Mouse (Mus musculus): ENCODE results near the gene Nipa1. TPM values are rescaled to one million over a fixed set of nuclear protein-coding genes. Genes with fewer than 3 reads are reported as not detected.

Gene Nipa1
- polyA plus RNA-seq, 1 experiment from 2014 or later, result 10.7 TPM

DNA sequence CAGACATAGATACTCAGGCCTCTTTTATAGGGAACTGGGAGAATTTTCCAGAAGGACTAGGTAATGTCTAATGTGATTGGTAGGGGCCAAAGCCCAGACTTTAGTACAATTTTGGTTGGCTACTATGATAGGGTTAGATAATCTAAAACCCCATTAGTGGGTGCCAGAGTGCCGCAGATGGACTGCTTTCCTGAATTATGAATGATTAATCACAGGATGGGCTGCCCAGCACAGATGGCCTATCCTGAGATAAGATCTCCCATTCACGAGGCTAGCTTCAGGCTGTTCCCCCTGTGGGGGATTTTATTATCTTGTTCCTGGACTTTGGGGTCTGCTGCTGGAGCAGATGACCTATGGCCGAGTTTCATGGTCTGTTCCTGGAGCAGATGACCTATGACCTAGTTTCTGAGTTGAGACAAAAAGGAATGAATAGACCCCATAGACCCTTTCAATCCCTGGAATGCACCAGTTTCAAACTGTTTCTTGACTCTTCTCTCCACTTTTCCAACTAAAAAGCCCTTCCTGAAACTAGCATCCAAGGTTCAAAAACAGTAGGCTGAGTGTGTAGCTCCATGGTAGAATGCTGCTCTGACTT, 52.8 kb downstream of the Nipa1 start:
- Histone ChIP-seq H3K9me3 (replicated peaks; ENCODE audit: control insufficient read depth, low read length) (no peaks in the 10 kb centered on the region), H3K9ac (ENCODE audit: low read depth, low read length) (no peak overlapping the region), H3K4me3 (ENCODE audit: low read depth, low read length) (no peak overlapping the region), H3K4me2 (ENCODE audit: low read depth, low read length) (no peak overlapping the region), H3K4me1 (ENCODE audit: control insufficient read depth, low read depth, low read length) (peaks cover 25% of the 10 kb centered on the region), H3K27ac (ENCODE audit: low read length) (no peak overlapping the region), H3K36me3 (ENCODE audit: control insufficient read depth, insufficient read depth) (no peaks in the 10 kb centered on the region), H3K27me3 (ENCODE audit: control insufficient read depth, insufficient read depth, low read depth, low read length) (no peaks in the 10 kb centered on the region)
- no peak for ATAC-seq (ENCODE audit: low read depth)
- 44% methylated on average over 3 of the region's 3 CpGs for WGBS (ENCODE audit: insufficient replicate concordance)

DNA sequence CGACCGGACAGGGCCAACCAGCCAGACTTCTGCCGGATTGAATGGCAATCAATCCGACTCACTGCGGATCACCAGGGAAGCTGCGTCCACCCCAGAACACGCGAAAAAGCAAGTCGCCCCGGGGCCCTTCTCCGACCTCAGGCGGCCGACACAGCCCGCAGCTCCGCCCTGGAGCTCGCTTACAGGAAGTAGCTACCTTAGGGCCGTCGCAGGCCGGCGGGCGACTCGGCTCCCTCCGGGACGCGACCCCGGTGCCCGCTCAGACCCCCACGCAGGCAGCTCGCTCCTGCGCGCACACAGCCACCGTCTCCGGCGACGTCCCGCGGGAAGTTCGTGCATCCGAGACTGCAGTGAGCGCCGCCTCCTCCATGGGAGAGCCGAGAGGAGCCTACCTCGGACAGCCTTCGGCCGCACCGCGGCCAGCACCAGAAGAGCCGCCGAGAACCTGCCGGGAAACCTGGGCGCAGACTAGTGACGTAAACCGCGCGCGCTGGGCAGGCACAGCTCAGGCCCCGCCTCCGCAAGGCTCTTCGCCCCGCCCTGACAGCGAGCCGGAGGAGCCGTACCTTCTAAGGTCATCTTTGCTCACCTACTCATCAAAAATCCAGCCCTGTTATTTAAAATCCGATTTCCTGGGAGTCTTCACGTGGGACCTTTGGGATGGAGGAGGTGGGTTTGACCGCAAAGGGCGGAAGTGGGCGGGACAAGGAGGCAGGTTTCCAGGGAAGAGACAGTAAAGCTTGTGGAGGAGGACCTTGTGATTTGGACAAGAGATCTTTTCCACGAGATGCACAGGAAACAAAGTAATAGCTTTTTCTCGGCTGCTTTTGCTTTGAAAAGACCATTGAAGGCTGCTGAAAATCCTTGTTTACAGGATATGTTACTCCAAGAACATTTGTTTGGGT, 57.5 kb downstream of the Nipa1 start, which contains the start of gene Nipa2:
Gene Nipa2 (minus strand): TSS at position 473 of the 905 bp plus-strand sequence.
- peak; percentile 99 for ATAC-seq (ENCODE audit: low read depth)
- Histone ChIP-seq H3K4me1 (ENCODE audit: control insufficient read depth, low read depth, low read length) (peaks cover 19% of the 10 kb centered on the region), H3K36me3 (ENCODE audit: control insufficient read depth, insufficient read depth) (0 out of 2 replicates have a peak, but pooled peaks cover 2% of the 10 kb centered on the region), H3K9me3 (replicated peaks; ENCODE audit: control insufficient read depth, low read length) (no peaks in the 10 kb centered on the region), H3K9ac (ENCODE audit: low read depth, low read length) (peak within 1 kb of the TSS; percentile 93), H3K27me3 (ENCODE audit: control insufficient read depth, insufficient read depth, low read depth, low read length) (no peaks in the 10 kb centered on the region), H3K27ac (ENCODE audit: low read length) (peak within 1 kb of the TSS; percentile 95), H3K4me2 (ENCODE audit: low read depth, low read length) (peak within 1 kb of the TSS; percentile 78), H3K4me3 (ENCODE audit: low read depth, low read length) (peak within 1 kb of the TSS; percentile 95)
- under 1% methylated on average over 70 of the region's 70 CpGs for WGBS (ENCODE audit: insufficient replicate concordance)

DNA sequence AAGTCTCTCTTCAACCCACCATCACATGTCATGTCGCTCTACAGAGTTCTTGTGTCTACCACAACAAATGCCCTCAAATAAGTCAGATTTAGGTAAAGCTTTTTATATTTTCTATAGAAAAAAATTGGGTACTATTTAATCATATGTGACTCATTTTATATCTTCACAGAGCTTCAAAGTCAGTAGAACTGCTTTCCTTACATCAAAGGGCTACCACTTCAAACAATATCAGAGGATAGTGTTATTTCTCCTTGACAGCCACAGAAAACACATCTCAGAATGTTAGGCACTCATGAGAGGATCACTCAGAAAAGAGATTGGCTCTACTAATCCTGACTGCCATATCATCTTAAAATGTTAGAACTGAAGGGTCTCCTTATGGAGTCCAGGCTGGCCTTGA, 59.2 kb downstream of the Nipa1 start:
- H3K4me2 ChIP-seq (ENCODE audit: low read depth, low read length), result peak overlapping the region; percentile 37
- no peak for ATAC-seq (ENCODE audit: low read depth)
- H3K9me3 ChIP-seq (replicated peaks; ENCODE audit: control insufficient read depth, low read length), result no peaks in the 10 kb centered on the region
- WGBS (ENCODE audit: insufficient replicate concordance), result 82% methylated on average over 1 of the region's 1 CpGs
- no peak overlapping the region for H3K9ac ChIP-seq (ENCODE audit: low read depth, low read length)
- no peak overlapping the region for H3K27ac ChIP-seq (ENCODE audit: low read length)
- H3K4me3 ChIP-seq (ENCODE audit: low read depth, low read length), result peak overlapping the region; percentile 13
- H3K4me1 ChIP-seq (ENCODE audit: control insufficient read depth, low read depth, low read length), result peaks cover 13% of the 10 kb centered on the region
- H3K27me3 ChIP-seq (ENCODE audit: control insufficient read depth, insufficient read depth, low read depth, low read length), result no peaks in the 10 kb centered on the region
- 0 out of 2 replicates have a peak, but pooled peaks cover 2% of the 10 kb centered on the region for H3K36me3 ChIP-seq (ENCODE audit: control insufficient read depth, insufficient read depth)

DNA sequence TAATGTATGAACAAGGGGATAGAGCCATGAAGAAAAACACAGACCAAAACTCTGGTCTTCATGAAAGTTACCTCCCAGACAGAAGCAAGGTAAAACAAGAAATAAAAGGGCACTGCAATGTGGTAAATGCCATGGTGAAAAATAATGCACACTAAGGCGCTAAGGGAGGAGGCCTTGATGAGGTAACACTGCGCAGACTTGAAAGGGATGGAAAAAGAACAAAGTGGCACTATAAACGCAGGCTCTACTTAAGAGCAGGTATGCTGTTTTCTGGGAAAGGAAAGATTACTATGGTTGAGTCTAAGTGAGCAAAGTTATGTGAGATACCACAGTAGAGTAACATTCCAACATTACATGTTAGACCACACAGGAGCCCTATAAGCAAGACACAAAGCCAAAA, 60.0 kb downstream of the Nipa1 start:
- no peaks in the 10 kb centered on the region for H3K27me3 ChIP-seq (ENCODE audit: control insufficient read depth, insufficient read depth, low read depth, low read length)
- 87% methylated on average over 3 of the region's 3 CpGs for WGBS (ENCODE audit: insufficient replicate concordance)
- H3K4me1 ChIP-seq (ENCODE audit: control insufficient read depth, low read depth, low read length), result peaks cover 13% of the 10 kb centered on the region
- H3K36me3 ChIP-seq (ENCODE audit: control insufficient read depth, insufficient read depth), result peaks cover 3% of the 10 kb centered on the region; the same call in 1 of the 2 replicates
- no peak overlapping the region for H3K9ac ChIP-seq (ENCODE audit: low read depth, low read length)
- no peak for ATAC-seq (ENCODE audit: low read depth)
- no peak overlapping the region for H3K4me3 ChIP-seq (ENCODE audit: low read depth, low read length)
- H3K27ac ChIP-seq (ENCODE audit: low read length), result no peak overlapping the region
- H3K4me2 ChIP-seq (ENCODE audit: low read depth, low read length), result no peak overlapping the region
- no peaks in the 10 kb centered on the region for H3K9me3 ChIP-seq (replicated peaks; ENCODE audit: control insufficient read depth, low read length)

DNA sequence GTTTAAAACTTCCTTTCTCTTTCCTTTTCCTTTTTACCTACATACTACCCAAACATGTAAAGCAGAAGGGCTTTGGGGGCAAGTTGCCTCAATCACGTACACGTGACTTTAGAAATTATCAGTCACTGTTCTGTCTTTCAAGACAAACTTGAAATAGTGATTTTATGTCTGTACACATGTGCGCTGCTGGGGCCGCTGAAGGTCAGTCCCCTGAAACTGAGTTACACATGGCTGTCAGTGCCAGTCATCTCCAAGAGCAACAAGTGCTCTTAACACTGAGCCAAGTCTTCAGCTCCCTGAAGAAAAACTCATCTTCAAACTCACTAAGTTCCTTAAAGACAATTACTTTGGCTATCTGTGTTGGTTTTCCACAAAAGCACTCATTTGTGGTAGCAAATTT, 61.8 kb downstream of the Nipa1 start:
- H3K27me3 ChIP-seq (ENCODE audit: control insufficient read depth, insufficient read depth, low read depth, low read length), result no peaks in the 10 kb centered on the region
- WGBS (ENCODE audit: insufficient replicate concordance), result 89% methylated on average over 4 of the region's 4 CpGs
- H3K4me2 ChIP-seq (ENCODE audit: low read depth, low read length), result no peak overlapping the region
- peaks cover 13% of the 10 kb centered on the region for H3K36me3 ChIP-seq (ENCODE audit: control insufficient read depth, insufficient read depth)
- H3K4me3 ChIP-seq (ENCODE audit: low read depth, low read length), result no peak overlapping the region
- no peak overlapping the region for H3K27ac ChIP-seq (ENCODE audit: low read length)
- peaks cover 10% of the 10 kb centered on the region for H3K4me1 ChIP-seq (ENCODE audit: control insufficient read depth, low read depth, low read length)
- ATAC-seq (ENCODE audit: low read depth), result no peak
- no peak overlapping the region for H3K9ac ChIP-seq (ENCODE audit: low read depth, low read length)
- H3K9me3 ChIP-seq (replicated peaks; ENCODE audit: control insufficient read depth, low read length), result no peaks in the 10 kb centered on the region

DNA sequence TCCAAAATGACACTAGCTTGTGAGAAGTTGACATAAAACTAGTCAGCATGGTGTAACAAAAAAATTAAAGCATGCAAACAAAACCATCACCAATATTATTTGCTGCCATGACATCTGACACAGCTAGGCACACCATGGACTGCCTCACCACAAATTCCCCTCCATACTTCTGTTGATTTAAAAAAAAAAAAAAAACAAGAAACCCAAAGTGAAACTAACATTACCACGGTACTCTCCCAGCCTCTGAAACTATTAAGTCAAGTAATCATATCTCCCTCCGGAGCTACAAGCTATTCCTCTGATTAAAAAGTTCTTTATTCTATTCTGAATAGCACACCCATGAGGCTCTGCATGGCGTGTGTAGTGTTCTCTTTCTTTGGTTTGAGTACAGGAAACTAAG, 62.6 kb downstream of the Nipa1 start:
- Histone ChIP-seq H3K9ac (ENCODE audit: low read depth, low read length) (no peak overlapping the region), H3K27ac (ENCODE audit: low read length) (no peak overlapping the region), H3K36me3 (ENCODE audit: control insufficient read depth, insufficient read depth) (peaks cover 13% of the 10 kb centered on the region), H3K4me1 (ENCODE audit: control insufficient read depth, low read depth, low read length) (peaks cover 6% of the 10 kb centered on the region), H3K4me3 (ENCODE audit: low read depth, low read length) (no peak overlapping the region), H3K9me3 (replicated peaks; ENCODE audit: control insufficient read depth, low read length) (no peaks in the 10 kb centered on the region), H3K27me3 (ENCODE audit: control insufficient read depth, insufficient read depth, low read depth, low read length) (no peaks in the 10 kb centered on the region), H3K4me2 (ENCODE audit: low read depth, low read length) (no peak overlapping the region)
- ATAC-seq (ENCODE audit: low read depth), result no peak
- WGBS (ENCODE audit: insufficient replicate concordance), result 82% methylated on average over 3 of the region's 3 CpGs

DNA sequence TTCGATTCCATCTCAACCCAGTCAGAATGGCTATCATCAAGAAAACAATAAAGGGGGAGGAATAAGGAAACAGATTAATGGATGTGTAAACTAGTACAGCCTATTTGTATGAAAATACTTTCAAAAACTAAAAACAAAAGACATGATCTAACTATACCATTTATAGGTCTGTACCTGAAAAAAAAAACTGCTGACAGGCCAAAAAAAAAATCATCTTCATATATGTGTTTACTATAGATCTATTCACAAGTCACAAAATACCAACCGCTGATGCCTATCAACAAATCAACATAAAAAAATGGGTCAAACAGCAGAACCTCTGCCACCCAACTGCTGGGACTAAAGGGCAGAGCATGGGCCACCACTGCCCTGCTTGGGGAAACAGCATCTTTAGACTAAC, 63.7 kb downstream of the Nipa1 start:
- Histone ChIP-seq H3K36me3 (ENCODE audit: control insufficient read depth, insufficient read depth) (peaks cover 13% of the 10 kb centered on the region), H3K9me3 (replicated peaks; ENCODE audit: control insufficient read depth, low read length) (no peaks in the 10 kb centered on the region), H3K4me2 (ENCODE audit: low read depth, low read length) (no peak overlapping the region), H3K27me3 (ENCODE audit: control insufficient read depth, insufficient read depth, low read depth, low read length) (no peaks in the 10 kb centered on the region), H3K4me1 (ENCODE audit: control insufficient read depth, low read depth, low read length) (peaks cover 5% of the 10 kb centered on the region), H3K4me3 (ENCODE audit: low read depth, low read length) (no peak overlapping the region), H3K9ac (ENCODE audit: low read depth, low read length) (no peak overlapping the region), H3K27ac (ENCODE audit: low read length) (no peak overlapping the region)
- no peak for ATAC-seq (ENCODE audit: low read depth)
- 82% methylated on average over 2 of the region's 2 CpGs for WGBS (ENCODE audit: insufficient replicate concordance)

DNA sequence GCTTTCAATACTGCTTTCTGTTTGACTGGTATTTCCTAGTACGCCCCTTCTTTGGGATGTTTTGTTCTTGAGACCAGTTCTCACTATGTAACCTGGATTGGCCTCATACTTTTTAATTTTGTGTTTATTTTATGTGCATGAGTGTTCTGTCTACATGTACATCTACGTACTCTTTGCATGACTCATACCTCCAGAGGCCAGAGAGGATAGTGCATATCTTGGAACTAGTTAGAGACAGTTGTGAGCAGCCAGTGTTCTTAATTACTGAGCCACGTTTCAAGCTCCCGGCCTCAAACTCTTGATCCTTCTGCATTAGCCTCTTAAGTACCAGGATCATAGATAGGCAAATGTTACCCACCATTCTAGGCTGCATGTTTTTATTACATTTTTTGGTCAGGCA, 81.4 kb downstream of the Nipa1 start:
- 77% methylated on average over 4 of the region's 4 CpGs for WGBS (ENCODE audit: insufficient replicate concordance)
- ATAC-seq (ENCODE audit: low read depth), result no peak

DNA sequence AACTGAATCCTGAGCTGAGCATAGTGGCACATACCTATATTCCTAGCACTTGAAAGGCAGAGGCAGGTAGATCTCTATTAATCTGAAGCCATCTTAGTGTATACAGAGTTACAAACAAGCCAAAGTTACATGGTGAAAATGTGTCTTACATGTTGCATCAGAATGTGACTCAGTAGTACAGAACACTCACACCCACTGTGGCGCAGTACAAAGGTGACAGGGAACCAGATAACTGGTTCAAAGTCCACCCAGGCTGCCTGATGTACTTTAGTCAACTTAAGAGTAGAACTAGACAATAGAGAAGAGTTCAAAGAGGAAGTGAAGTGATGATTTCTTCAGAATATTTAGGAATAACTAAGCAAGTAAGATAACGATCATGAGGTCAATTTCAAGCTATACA, 84.7 kb downstream of the Nipa1 start:
- no peaks in the 10 kb centered on the region for H3K9me3 ChIP-seq (replicated peaks; ENCODE audit: control insufficient read depth, low read length)
- no peak overlapping the region for H3K9ac ChIP-seq (ENCODE audit: low read depth, low read length)
- WGBS (ENCODE audit: insufficient replicate concordance), result 83% methylated on average over 2 of the region's 2 CpGs

More for the DNA sequence above, 81.4 kb downstream of the Nipa1 start:
- Histone ChIP-seq H3K9me3 (replicated peaks; ENCODE audit: control insufficient read depth, low read length) (no peaks in the 10 kb centered on the region), H3K27ac (ENCODE audit: low read length) (no peak overlapping the region), H3K9ac (ENCODE audit: low read depth, low read length) (no peak overlapping the region), H3K4me3 (ENCODE audit: low read depth, low read length) (no peak overlapping the region), H3K4me2 (ENCODE audit: low read depth, low read length) (no peak overlapping the region), H3K27me3 (ENCODE audit: control insufficient read depth, insufficient read depth, low read depth, low read length) (no peaks in the 10 kb centered on the region), H3K4me1 (ENCODE audit: control insufficient read depth, low read depth, low read length) (no peaks in the 10 kb centered on the region), H3K36me3 (ENCODE audit: control insufficient read depth, insufficient read depth) (no peaks in the 10 kb centered on the region)

More for the DNA sequence above, 84.7 kb downstream of the Nipa1 start:
- Histone ChIP-seq H3K27me3 (ENCODE audit: control insufficient read depth, insufficient read depth, low read depth, low read length) (no peaks in the 10 kb centered on the region), H3K4me2 (ENCODE audit: low read depth, low read length) (no peak overlapping the region), H3K36me3 (ENCODE audit: control insufficient read depth, insufficient read depth) (peaks cover 3% of the 10 kb centered on the region; the same call in 1 of the 2 replicates), H3K4me3 (ENCODE audit: low read depth, low read length) (no peak overlapping the region), H3K27ac (ENCODE audit: low read length) (no peak overlapping the region), H3K4me1 (ENCODE audit: control insufficient read depth, low read depth, low read length) (no peaks in the 10 kb centered on the region)
- peak; percentile 73 for ATAC-seq (ENCODE audit: low read depth)

All from liver, embryonic 16.5 days (tissue).